Mouse (Mus musculus): Measurements from ENCODE around the gene Stat3.

Stat3 gene

DNA sequence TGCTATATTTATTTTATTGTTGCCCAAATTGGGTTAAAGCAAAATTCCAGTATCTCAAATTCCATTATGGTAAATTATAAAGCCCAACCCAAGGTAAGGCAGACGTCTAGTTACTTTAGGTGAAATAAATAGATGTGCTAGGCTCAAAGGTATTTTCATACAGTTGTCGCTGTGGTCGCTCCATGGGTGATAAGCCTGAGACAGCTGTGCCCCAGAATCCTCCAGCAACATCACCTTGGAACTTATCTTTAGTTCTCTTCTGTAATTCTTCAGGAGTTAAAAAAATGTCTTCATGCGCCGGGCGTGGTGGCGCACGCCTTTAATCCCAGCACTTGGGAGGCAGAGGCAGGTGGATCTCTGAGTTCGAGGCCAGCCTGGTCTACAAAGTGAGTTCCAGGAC, 100.4 kb downstream of the Stat3 start:
- CTCF ChIA-PET = no interaction called here

DNA sequence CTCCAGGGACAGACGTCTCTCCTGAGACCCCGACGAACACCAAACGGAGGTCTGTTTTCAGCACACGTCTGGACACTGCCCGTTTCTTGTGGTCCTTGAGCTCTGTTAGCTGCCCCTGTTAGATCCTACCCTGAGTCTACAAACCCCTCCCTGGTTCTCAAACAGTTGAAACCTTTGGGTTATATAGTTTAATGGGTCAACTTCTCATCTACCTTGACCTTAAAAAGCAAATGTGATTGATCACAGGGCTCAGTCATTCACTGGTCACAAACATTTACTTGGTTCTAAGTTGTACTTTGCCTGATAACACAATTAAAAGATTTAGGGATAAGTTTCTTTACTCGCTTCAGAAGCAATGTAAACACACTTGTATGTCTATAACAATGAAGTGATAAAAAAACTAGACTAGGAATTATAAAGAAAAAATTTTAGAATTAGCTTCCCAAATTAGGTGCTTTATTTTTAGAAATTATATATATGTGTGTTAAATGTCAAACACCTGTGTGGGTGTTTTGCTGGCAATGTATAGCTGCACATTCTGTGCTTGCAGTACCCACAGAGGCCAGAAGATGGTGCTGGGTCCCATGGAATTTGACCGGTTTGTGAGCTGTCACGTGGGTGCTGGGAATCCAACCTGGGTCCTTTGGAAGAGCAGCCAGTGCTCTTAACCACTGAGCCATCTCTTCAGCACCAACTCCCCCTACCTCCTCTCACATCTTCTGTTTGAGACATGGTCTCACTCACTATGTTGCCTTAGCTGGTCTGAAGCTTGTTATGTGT, 102.2 kb downstream of the Stat3 start:
- CTCF ChIA-PET = no interaction called here

All from spleen, embryonic (tissue).